Mouse (Mus musculus): ENCODE data around the gene Zfp553. TPM values are rescaled to one million over a fixed set of nuclear protein-coding genes. Genes with fewer than 3 reads are reported as not detected.
A peak's percentile ranks its signal among the peaks of the same experiment; 100 is the strongest.

Gene Zfp553
- polyA plus RNA-seq, 1 experiment from 2014 or later: 82.0 TPM

- H3K9ac ChIP-seq (replicated peaks): peak within 1 kb of the TSS; percentile 84
- WGBS: under 1% methylated on average over 51 of the region's 51 CpGs
- peak within 1 kb of the TSS; percentile 86 for H3K4me3 ChIP-seq
- H3K36me3 ChIP-seq: peaks cover 79% of the 10 kb centered on the region
- H3K9me3 ChIP-seq: no peaks in the 10 kb centered on the region
- peak; percentile 97 for ATAC-seq (ENCODE audit: low FRiP score, low read depth)
- H3K27ac ChIP-seq (replicated peaks): peak within 1 kb of the TSS; percentile 85
- H3K4me2 ChIP-seq (replicated peaks): peak within 1 kb of the TSS; percentile 86
- H3K4me1 ChIP-seq: peaks cover 28% of the 10 kb centered on the region
- no peaks in the 10 kb centered on the region for H3K27me3 ChIP-seq
These were observed 37.1 kb upstream of the Zfp553 start, which contains the start of gene Cd2bp2 for GRCm38 (mm10) chr7:127195544-127196295. Gene Cd2bp2, minus strand, starts transcription at chr7:127196050.

GRCm38 (mm10) chr7:127196484-127196883 lies 36.4 kb upstream of the Zfp553 start:
- Histone ChIP-seq H3K27ac (replicated peaks) (peak overlapping the region; percentile 79), H3K4me3 (peak overlapping the region; percentile 86), H3K9me3 (no peaks in the 10 kb centered on the region), H3K4me2 (replicated peaks) (peak overlapping the region; percentile 77), H3K27me3 (no peaks in the 10 kb centered on the region), H3K4me1 (peaks cover 28% of the 10 kb centered on the region), H3K9ac (replicated peaks) (peak overlapping the region; percentile 84), H3K36me3 (peaks cover 80% of the 10 kb centered on the region)
- ATAC-seq (ENCODE audit: low FRiP score, low read depth): no peak
- 61% methylated on average over 11 of the region's 11 CpGs for WGBS

GRCm38 (mm10) chr7:127206606-127207005 lies 26.3 kb upstream of the Zfp553 start:
- ATAC-seq (ENCODE audit: low FRiP score, low read depth): no peak
- no peaks in the 10 kb centered on the region for H3K9me3 ChIP-seq
- no peaks in the 10 kb centered on the region for H3K27me3 ChIP-seq
- 66% methylated on average over 2 of the region's 2 CpGs for WGBS
- peak overlapping the region; percentile 74 for H3K4me3 ChIP-seq
- peak overlapping the region; percentile 89 for H3K9ac ChIP-seq (replicated peaks)
- H3K4me1 ChIP-seq: peaks cover 29% of the 10 kb centered on the region
- H3K36me3 ChIP-seq: peaks cover 29% of the 10 kb centered on the region
- peak overlapping the region; percentile 88 for H3K4me2 ChIP-seq (replicated peaks)
- H3K27ac ChIP-seq (replicated peaks): no peak overlapping the region

GRCm38 (mm10) chr7:127207374-127208294 lies 25.2 kb upstream of the Zfp553 start:
- under 1% methylated on average over 53 of the region's 53 CpGs for WGBS
- Histone ChIP-seq H3K36me3 (peaks cover 21% of the 10 kb centered on the region), H3K9me3 (no peaks in the 10 kb centered on the region), H3K4me2 (replicated peaks) (peak overlapping the region; percentile 88), H3K4me3 (peak overlapping the region; percentile 74), H3K27me3 (no peaks in the 10 kb centered on the region), H3K27ac (replicated peaks) (peak overlapping the region; percentile 80), H3K9ac (replicated peaks) (peak overlapping the region; percentile 89), H3K4me1 (peaks cover 29% of the 10 kb centered on the region)
- ATAC-seq (ENCODE audit: low FRiP score, low read depth): peak; percentile 9

GRCm38 (mm10) chr7:127208295-127208552 lies 24.6 kb upstream of the Zfp553 start, which contains the start of gene Tbc1d10b:
Gene Tbc1d10b, minus strand, starts transcription at chr7:127208468.
- Histone ChIP-seq H3K36me3 (peaks cover 15% of the 10 kb centered on the region), H3K9me3 (no peaks in the 10 kb centered on the region), H3K4me2 (replicated peaks) (peak within 1 kb of the TSS; percentile 88), H3K4me3 (peak within 1 kb of the TSS; percentile 74), H3K27ac (replicated peaks) (peak within 1 kb of the TSS; percentile 84), H3K4me1 (peaks cover 29% of the 10 kb centered on the region), H3K27me3 (no peaks in the 10 kb centered on the region), H3K9ac (replicated peaks) (peak within 1 kb of the TSS; percentile 89)
- under 1% methylated on average over 22 of the region's 44 CpGs for WGBS
- ATAC-seq (ENCODE audit: low FRiP score, low read depth): peak; percentile 56

GRCm38 (mm10) chr7:127208553-127209438 lies 24.1 kb upstream of the Zfp553 start, which contains the start of gene Mylpf:
Gene Mylpf, plus strand, starts transcription at chr7:127208890.
- H3K27ac ChIP-seq (replicated peaks): peak within 1 kb of the TSS; percentile 84
- H3K4me2 ChIP-seq (replicated peaks): peak within 1 kb of the TSS; percentile 88
- peaks cover 2% of the 10 kb centered on the region for H3K27me3 ChIP-seq
- H3K4me3 ChIP-seq: peak within 1 kb of the TSS; percentile 74
- H3K9me3 ChIP-seq: no peaks in the 10 kb centered on the region
- WGBS: under 1% methylated on average over 37 of the region's 44 CpGs
- H3K4me1 ChIP-seq: peaks cover 29% of the 10 kb centered on the region
- ATAC-seq (ENCODE audit: low FRiP score, low read depth): peak; percentile 94
- peaks cover 9% of the 10 kb centered on the region; the same call in 1 of the 2 replicates for H3K36me3 ChIP-seq
- H3K9ac ChIP-seq (replicated peaks): peak within 1 kb of the TSS; percentile 89

GRCm38 (mm10) chr7:127209851-127210250 lies 23.0 kb upstream of the Zfp553 start:
- H3K9me3 ChIP-seq: no peaks in the 10 kb centered on the region
- no peak for ATAC-seq (ENCODE audit: low FRiP score, low read depth)
- H3K27me3 ChIP-seq: peaks cover 13% of the 10 kb centered on the region
- H3K4me2 ChIP-seq (replicated peaks): peak overlapping the region; percentile 64
- H3K36me3 ChIP-seq: 0 out of 2 replicates have a peak, but pooled peaks cover 7% of the 10 kb centered on the region
- peak overlapping the region; percentile 84 for H3K27ac ChIP-seq (replicated peaks)
- peaks cover 28% of the 10 kb centered on the region for H3K4me1 ChIP-seq
- no peak overlapping the region for H3K4me3 ChIP-seq
- 81% methylated on average over 5 of the region's 5 CpGs for WGBS
- H3K9ac ChIP-seq (replicated peaks): peak overlapping the region; percentile 35; the same call in 1 of the 2 replicates

- H3K27me3 ChIP-seq: peaks cover 16% of the 10 kb centered on the region
- 0 out of 2 replicates have a peak, but pooled peaks cover 3% of the 10 kb centered on the region for H3K36me3 ChIP-seq
- H3K27ac ChIP-seq (replicated peaks): no peak overlapping the region
- H3K4me2 ChIP-seq (replicated peaks): no peak overlapping the region
- H3K4me3 ChIP-seq: no peak overlapping the region
- ATAC-seq (ENCODE audit: low FRiP score, low read depth): no peak
- WGBS: 92% methylated on average over 4 of the region's 4 CpGs
- H3K9ac ChIP-seq (replicated peaks): no peak overlapping the region
- no peaks in the 10 kb centered on the region for H3K9me3 ChIP-seq
- H3K4me1 ChIP-seq: peaks cover 24% of the 10 kb centered on the region
These were observed 22.6 kb upstream of the Zfp553 start for GRCm38 (mm10) chr7:127210266-127210665.

GRCm38 (mm10) chr7:127211014-127211745 lies 21.7 kb upstream of the Zfp553 start:
- no peak overlapping the region for H3K27ac ChIP-seq (replicated peaks)
- peaks cover 18% of the 10 kb centered on the region for H3K27me3 ChIP-seq
- no peaks in the 10 kb centered on the region for H3K36me3 ChIP-seq
- H3K9me3 ChIP-seq: no peaks in the 10 kb centered on the region
- WGBS: 76% methylated on average over 5 of the region's 5 CpGs
- H3K4me1 ChIP-seq: peaks cover 18% of the 10 kb centered on the region
- ATAC-seq (ENCODE audit: low FRiP score, low read depth): no peak
- no peak overlapping the region for H3K9ac ChIP-seq (replicated peaks)
- no peak overlapping the region for H3K4me2 ChIP-seq (replicated peaks)
- H3K4me3 ChIP-seq: no peak overlapping the region

GRCm38 (mm10) chr7:127212432-127213250 lies 20.2 kb upstream of the Zfp553 start:
- Histone ChIP-seq H3K27me3 (peaks cover 18% of the 10 kb centered on the region), H3K9me3 (no peaks in the 10 kb centered on the region), H3K4me2 (replicated peaks) (no peak overlapping the region), H3K9ac (replicated peaks) (no peak overlapping the region), H3K27ac (replicated peaks) (no peak overlapping the region), H3K36me3 (no peaks in the 10 kb centered on the region), H3K4me1 (peaks cover 7% of the 10 kb centered on the region), H3K4me3 (no peak overlapping the region)
- no peak for ATAC-seq (ENCODE audit: low FRiP score, low read depth)
- 91% methylated on average over 12 of the region's 12 CpGs for WGBS
